ENCODE assay signal across 8 mouse cellular contexts in the genomic region with DNA sequence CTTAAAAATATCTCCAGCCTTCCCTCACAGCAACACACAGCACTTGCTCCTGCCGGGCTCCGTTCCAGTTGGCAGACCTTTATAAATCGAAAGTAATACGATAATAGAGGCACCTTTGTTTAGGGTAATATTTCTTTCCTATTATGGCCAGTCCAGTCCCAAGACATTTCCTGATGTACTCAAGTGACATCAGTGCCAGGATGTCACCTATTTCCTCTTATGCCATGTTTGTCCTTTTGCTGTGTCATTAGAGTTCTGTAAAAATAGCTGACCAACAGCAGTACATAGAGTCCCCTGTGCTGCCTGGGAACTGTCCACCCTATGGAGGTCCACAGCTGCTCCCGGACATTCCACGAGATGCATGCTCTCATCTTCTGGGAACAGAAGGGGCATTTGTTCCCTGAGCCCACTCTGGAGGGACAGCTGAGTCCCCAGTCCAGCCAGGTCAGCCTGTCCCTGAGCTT.
DNase-seq lines count a peak whose midpoint lies in the region; ATAC-seq and TF ChIP-seq lines count a peak whose summit lies in the region.

No protein-coding gene starts in this region.

- no peak overlapping the region for H3K4me3 ChIP-seq in midbrain, embryonic 16.5 days (ENCODE audit: low read depth, low read length)
- H3K4me3 ChIP-seq in midbrain, embryonic 15.5 days, result no peak overlapping the region
- H3K4me3 ChIP-seq in kidney, postnatal 0 days (replicated peaks; ENCODE audit: low read depth, low read length), result 0 out of 2 replicates have a peak overlapping the region, but pooled peaks have one; percentile 7
- H3K4me3 ChIP-seq in neural tube, embryonic 15.5 days (replicated peaks), result no peak overlapping the region

- TF ChIP-seq CTCF in kidney, postnatal 0 days (IDR thresholded peaks at IDR 0.05; ENCODE audit: low read depth), result no peak

- WGBS in midbrain, embryonic 16.5 days, result 74% methylated on average over 6 of the region's 6 CpGs
- 77% methylated on average over 6 of the region's 6 CpGs for WGBS in midbrain, embryonic 15.5 days
- WGBS in kidney, postnatal 0 days, result 16% methylated on average over 6 of the region's 6 CpGs
- WGBS in neural tube, embryonic 15.5 days, result 66% methylated on average over 6 of the region's 6 CpGs

- no peak overlapping the region for H3K4me2 ChIP-seq in midbrain, embryonic 16.5 days (ENCODE audit: low read length)
- H3K4me2 ChIP-seq in midbrain, embryonic 15.5 days, result no peak overlapping the region
- H3K4me2 ChIP-seq in kidney, postnatal 0 days (ENCODE audit: low read length), result peak overlapping the region; percentile 38
- H3K4me2 ChIP-seq in neural tube, embryonic 15.5 days, result no peak overlapping the region

- DNase-seq in heart, adult 8-10 months (ENCODE audit: low spot score), result peak; percentile 57
- DNase-seq in kidney, postnatal 0 days (ENCODE audit: low spot score), result peak; percentile 51
- DNase-seq in left cerebral cortex, adult 11 months (ENCODE audit: low spot score), result no peak
- no peak for DNase-seq in B cell, adult 2 months
- no peak for DNase-seq in urinary bladder, postnatal 25 days (ENCODE audit: low spot score)

- H3K9me3 ChIP-seq in midbrain, embryonic 16.5 days (replicated peaks; ENCODE audit: control insufficient read depth, low read length, poor library complexity, severe bottlenecking), result no peaks in the 10 kb centered on the region
- no peaks in the 10 kb centered on the region for H3K9me3 ChIP-seq in midbrain, embryonic 15.5 days
- no peaks in the 10 kb centered on the region for H3K9me3 ChIP-seq in kidney, postnatal 0 days (replicated peaks; ENCODE audit: low read length)
- no peaks in the 10 kb centered on the region for H3K9me3 ChIP-seq in neural tube, embryonic 15.5 days (replicated peaks)

- ATAC-seq in midbrain, embryonic 16.5 days, result 0 out of 2 replicates have a peak, but pooled peaks have one; percentile 32
- ATAC-seq in midbrain, embryonic 15.5 days (replicated peaks), result no peak
- peak; percentile 25; the same call in 1 of the 2 replicates for ATAC-seq in kidney, postnatal 0 days (replicated peaks; ENCODE audit: low FRiP score, low read depth)
- no peak for ATAC-seq in neural tube, embryonic 15.5 days (ENCODE audit: low FRiP score)

- no peaks in the 10 kb centered on the region for H3K36me3 ChIP-seq in midbrain, embryonic 16.5 days (ENCODE audit: control insufficient read depth, insufficient read depth, low read length)
- no peaks in the 10 kb centered on the region for H3K36me3 ChIP-seq in midbrain, embryonic 15.5 days (replicated peaks)
- no peaks in the 10 kb centered on the region for H3K36me3 ChIP-seq in kidney, postnatal 0 days (ENCODE audit: insufficient read depth, low read length)
- H3K36me3 ChIP-seq in neural tube, embryonic 15.5 days, result no peaks in the 10 kb centered on the region

- no peaks in the 10 kb centered on the region for H3K4me1 ChIP-seq in midbrain, embryonic 16.5 days (ENCODE audit: control insufficient read depth, insufficient read depth, low read length)
- H3K4me1 ChIP-seq in midbrain, embryonic 15.5 days, result peaks cover 4% of the 10 kb centered on the region; the same call in 1 of the 2 replicates
- H3K4me1 ChIP-seq in kidney, postnatal 0 days (replicated peaks; ENCODE audit: insufficient read depth, low read length), result no peaks in the 10 kb centered on the region
- H3K4me1 ChIP-seq in neural tube, embryonic 15.5 days, result peaks cover 13% of the 10 kb centered on the region; the same call in 1 of the 2 replicates

- no peak overlapping the region; the same call in 1 of the 2 replicates for H3K27ac ChIP-seq in midbrain, embryonic 16.5 days (ENCODE audit: low read length)
- H3K27ac ChIP-seq in midbrain, embryonic 15.5 days, result no peak overlapping the region
- no peak overlapping the region; the same call in 1 of the 2 replicates for H3K27ac ChIP-seq in kidney, postnatal 0 days
- peak overlapping the region; percentile 23; the same call in 1 of the 2 replicates for H3K27ac ChIP-seq in neural tube, embryonic 15.5 days (replicated peaks)

- no peaks in the 10 kb centered on the region for H3K27me3 ChIP-seq in midbrain, embryonic 16.5 days (ENCODE audit: control insufficient read depth, insufficient read depth, low read depth, low read length)
- H3K27me3 ChIP-seq in midbrain, embryonic 15.5 days (replicated peaks), result no peaks in the 10 kb centered on the region
- no peaks in the 10 kb centered on the region for H3K27me3 ChIP-seq in kidney, postnatal 0 days (ENCODE audit: insufficient read depth, low read length)
- no peaks in the 10 kb centered on the region for H3K27me3 ChIP-seq in neural tube, embryonic 15.5 days (replicated peaks)

- no peak overlapping the region for H3K9ac ChIP-seq in midbrain, embryonic 16.5 days (ENCODE audit: low read depth, low read length)
- no peak overlapping the region for H3K9ac ChIP-seq in midbrain, embryonic 15.5 days
- no peak overlapping the region for H3K9ac ChIP-seq in kidney, postnatal 0 days (ENCODE audit: low read depth, low read length)
- H3K9ac ChIP-seq in neural tube, embryonic 15.5 days (replicated peaks), result no peak overlapping the region

Comparison
In these comparisons a context has a peak if more than half of its experiments do, and no peak if none do; other contexts are left out.
1. ATAC-seq: peak in midbrain, embryonic 16.5 days (single experiment) and kidney, postnatal 0 days (single experiment); none in midbrain, embryonic 15.5 days (single experiment) and neural tube, embryonic 15.5 days (single experiment).
2. DNase-seq: peak in heart, adult 8-10 months (single experiment) and kidney, postnatal 0 days (single experiment); none in left cerebral cortex, adult 11 months (single experiment), B cell, adult 2 months (0 of 2) and urinary bladder, postnatal 25 days (single experiment).